Mouse (Mus musculus): ENCODE measurements around the gene Eomes. TPM values are rescaled to one million over a fixed set of nuclear protein-coding genes. Genes with fewer than 3 reads are reported as not detected.

Eomes gene
- polyA plus RNA-seq, 1 experiment from 2014 or later, result not detected

GRCm38 (mm10) chr9:118515476-118515875, 37.5 kb downstream of the Eomes start:
- Histone ChIP-seq H3K4me3 (ENCODE audit: low read depth, low read length) (no peak overlapping the region), H3K4me2 (replicated peaks; ENCODE audit: low read depth, low read length) (no peak overlapping the region), H3K4me1 (ENCODE audit: control insufficient read depth, insufficient read depth, low read length) (peaks cover 18% of the 10 kb centered on the region; the same call in 1 of the 2 replicates), H3K36me3 (ENCODE audit: control insufficient read depth, insufficient read depth, low read length) (peaks cover 9% of the 10 kb centered on the region), H3K27me3 (ENCODE audit: control insufficient read depth, insufficient read depth, low read length) (no peaks in the 10 kb centered on the region), H3K9me3 (ENCODE audit: control insufficient read depth, low read depth, low read length) (no peaks in the 10 kb centered on the region), H3K27ac (ENCODE audit: low read length) (no peak overlapping the region), H3K9ac (replicated peaks; ENCODE audit: low read depth, low read length) (no peak overlapping the region)
- no peak for ATAC-seq (ENCODE audit: insufficient number of reproducible peaks, insufficient read depth, low FRiP score, low read depth)
- 93% methylated on average over 6 of the region's 6 CpGs for WGBS

- Histone ChIP-seq H3K4me2 (replicated peaks; ENCODE audit: low read depth, low read length) (no peak overlapping the region), H3K27me3 (ENCODE audit: control insufficient read depth, insufficient read depth, low read length) (no peaks in the 10 kb centered on the region), H3K9ac (replicated peaks; ENCODE audit: low read depth, low read length) (no peak overlapping the region), H3K9me3 (ENCODE audit: control insufficient read depth, low read depth, low read length) (no peaks in the 10 kb centered on the region), H3K4me1 (ENCODE audit: control insufficient read depth, insufficient read depth, low read length) (peaks cover 22% of the 10 kb centered on the region), H3K36me3 (ENCODE audit: control insufficient read depth, insufficient read depth, low read length) (peaks cover 9% of the 10 kb centered on the region), H3K4me3 (ENCODE audit: low read depth, low read length) (no peak overlapping the region), H3K27ac (ENCODE audit: low read length) (no peak overlapping the region)
- WGBS, result 89% methylated on average over 3 of the region's 3 CpGs
- no peak for ATAC-seq (ENCODE audit: insufficient number of reproducible peaks, insufficient read depth, low FRiP score, low read depth)
Measured at GRCm38 (mm10) chr9:118516162-118516561, 38.1 kb downstream of the Eomes start.

- no peaks in the 10 kb centered on the region for H3K27me3 ChIP-seq (ENCODE audit: control insufficient read depth, insufficient read depth, low read length)
- H3K36me3 ChIP-seq (ENCODE audit: control insufficient read depth, insufficient read depth, low read length), result peaks cover 13% of the 10 kb centered on the region
- H3K27ac ChIP-seq (ENCODE audit: low read length), result no peak overlapping the region
- WGBS, result 83% methylated on average over 8 of the region's 8 CpGs
- ATAC-seq (ENCODE audit: insufficient number of reproducible peaks, insufficient read depth, low FRiP score, low read depth), result no peak
- H3K4me1 ChIP-seq (ENCODE audit: control insufficient read depth, insufficient read depth, low read length), result peaks cover 10% of the 10 kb centered on the region
- no peak overlapping the region for H3K9ac ChIP-seq (replicated peaks; ENCODE audit: low read depth, low read length)
- H3K4me2 ChIP-seq (replicated peaks; ENCODE audit: low read depth, low read length), result no peak overlapping the region
- no peaks in the 10 kb centered on the region for H3K9me3 ChIP-seq (ENCODE audit: control insufficient read depth, low read depth, low read length)
- H3K4me3 ChIP-seq (ENCODE audit: low read depth, low read length), result no peak overlapping the region
Measured at GRCm38 (mm10) chr9:118517619-118518018, 39.6 kb downstream of the Eomes start.

- no peak overlapping the region for H3K4me2 ChIP-seq (replicated peaks; ENCODE audit: low read depth, low read length)
- no peak for ATAC-seq (ENCODE audit: insufficient number of reproducible peaks, insufficient read depth, low FRiP score, low read depth)
- H3K4me1 ChIP-seq (ENCODE audit: control insufficient read depth, insufficient read depth, low read length), result peaks cover 10% of the 10 kb centered on the region
- H3K9me3 ChIP-seq (ENCODE audit: control insufficient read depth, low read depth, low read length), result no peaks in the 10 kb centered on the region
- no peak overlapping the region for H3K4me3 ChIP-seq (ENCODE audit: low read depth, low read length)
- H3K36me3 ChIP-seq (ENCODE audit: control insufficient read depth, insufficient read depth, low read length), result peaks cover 14% of the 10 kb centered on the region
- no peak overlapping the region for H3K27ac ChIP-seq (ENCODE audit: low read length)
- 75% methylated on average over 8 of the region's 8 CpGs for WGBS
- no peak overlapping the region for H3K9ac ChIP-seq (replicated peaks; ENCODE audit: low read depth, low read length)
- H3K27me3 ChIP-seq (ENCODE audit: control insufficient read depth, insufficient read depth, low read length), result no peaks in the 10 kb centered on the region
Measured at GRCm38 (mm10) chr9:118519101-118519500, 41.1 kb downstream of the Eomes start.

DNA sequence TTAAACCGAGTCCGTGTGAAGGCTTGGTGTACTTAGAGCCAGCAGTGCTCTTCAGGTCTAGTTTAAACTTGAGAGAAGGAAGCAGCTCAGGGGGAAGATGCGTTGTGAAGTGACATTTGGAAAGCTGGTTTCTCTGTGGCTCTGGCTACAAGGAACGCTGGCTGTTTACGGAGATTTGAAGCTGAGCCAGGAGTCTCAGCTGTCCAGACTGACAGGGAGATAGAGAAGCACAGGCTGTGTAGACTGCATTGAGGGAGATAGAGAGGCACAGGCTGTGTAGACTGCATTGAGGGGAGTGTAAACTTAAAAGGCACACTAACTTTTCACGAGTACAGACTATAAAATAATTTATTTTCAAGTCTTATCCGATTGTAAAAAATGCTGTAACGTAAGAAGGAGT, 42.0 kb downstream of the Eomes start:
- Histone ChIP-seq H3K4me1 (ENCODE audit: control insufficient read depth, insufficient read depth, low read length) (peaks cover 10% of the 10 kb centered on the region), H3K27me3 (ENCODE audit: control insufficient read depth, insufficient read depth, low read length) (no peaks in the 10 kb centered on the region), H3K9me3 (ENCODE audit: control insufficient read depth, low read depth, low read length) (no peaks in the 10 kb centered on the region), H3K4me2 (replicated peaks; ENCODE audit: low read depth, low read length) (no peak overlapping the region), H3K36me3 (ENCODE audit: control insufficient read depth, insufficient read depth, low read length) (peaks cover 17% of the 10 kb centered on the region), H3K9ac (replicated peaks; ENCODE audit: low read depth, low read length) (no peak overlapping the region), H3K4me3 (ENCODE audit: low read depth, low read length) (no peak overlapping the region), H3K27ac (ENCODE audit: low read length) (no peak overlapping the region)
- 29% methylated on average over 8 of the region's 8 CpGs for WGBS
- no peak for ATAC-seq (ENCODE audit: insufficient number of reproducible peaks, insufficient read depth, low FRiP score, low read depth)

GRCm38 (mm10) chr9:118520858-118521257, 42.8 kb downstream of the Eomes start:
- H3K4me2 ChIP-seq (replicated peaks; ENCODE audit: low read depth, low read length), result no peak overlapping the region
- H3K9me3 ChIP-seq (ENCODE audit: control insufficient read depth, low read depth, low read length), result no peaks in the 10 kb centered on the region
- H3K36me3 ChIP-seq (ENCODE audit: control insufficient read depth, insufficient read depth, low read length), result peaks cover 20% of the 10 kb centered on the region
- 24% methylated on average over 3 of the region's 3 CpGs for WGBS
- no peak overlapping the region for H3K9ac ChIP-seq (replicated peaks; ENCODE audit: low read depth, low read length)
- H3K4me1 ChIP-seq (ENCODE audit: control insufficient read depth, insufficient read depth, low read length), result peaks cover 10% of the 10 kb centered on the region
- H3K4me3 ChIP-seq (ENCODE audit: low read depth, low read length), result no peak overlapping the region
- H3K27me3 ChIP-seq (ENCODE audit: control insufficient read depth, insufficient read depth, low read length), result no peaks in the 10 kb centered on the region
- no peak overlapping the region for H3K27ac ChIP-seq (ENCODE audit: low read length)
- no peak for ATAC-seq (ENCODE audit: insufficient number of reproducible peaks, insufficient read depth, low FRiP score, low read depth)

DNA sequence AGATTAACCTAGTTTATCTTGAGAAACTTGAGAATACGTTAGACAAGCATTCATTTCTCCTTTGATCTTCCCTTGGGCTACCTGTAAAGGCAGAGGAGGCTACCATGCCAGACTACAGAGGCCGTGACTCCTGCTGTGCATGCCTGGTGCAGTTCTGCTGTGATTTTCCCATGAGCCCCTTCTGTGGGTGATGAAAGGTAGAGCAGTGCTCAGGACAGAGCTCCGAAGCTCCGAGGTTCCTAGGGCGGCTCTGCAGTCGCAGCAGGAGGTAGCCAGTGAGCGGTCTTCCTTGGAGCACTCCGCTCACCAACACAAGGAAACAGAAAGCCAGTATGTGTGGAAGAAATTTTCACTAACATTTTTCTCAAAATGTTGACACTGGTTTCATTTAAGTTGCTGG, 43.6 kb downstream of the Eomes start:
- Histone ChIP-seq H3K4me2 (replicated peaks; ENCODE audit: low read depth, low read length) (no peak overlapping the region), H3K27ac (ENCODE audit: low read length) (no peak overlapping the region), H3K4me3 (ENCODE audit: low read depth, low read length) (no peak overlapping the region), H3K9ac (replicated peaks; ENCODE audit: low read depth, low read length) (no peak overlapping the region), H3K27me3 (ENCODE audit: control insufficient read depth, insufficient read depth, low read length) (no peaks in the 10 kb centered on the region), H3K36me3 (ENCODE audit: control insufficient read depth, insufficient read depth, low read length) (peaks cover 23% of the 10 kb centered on the region), H3K9me3 (ENCODE audit: control insufficient read depth, low read depth, low read length) (no peaks in the 10 kb centered on the region), H3K4me1 (ENCODE audit: control insufficient read depth, insufficient read depth, low read length) (peaks cover 10% of the 10 kb centered on the region)
- no peak for ATAC-seq (ENCODE audit: insufficient number of reproducible peaks, insufficient read depth, low FRiP score, low read depth)
- WGBS, result 86% methylated on average over 8 of the region's 8 CpGs

GRCm38 (mm10) chr9:118523738-118524137, 45.7 kb downstream of the Eomes start:
- WGBS, result 89% methylated on average over 11 of the region's 11 CpGs
- peaks cover 38% of the 10 kb centered on the region for H3K36me3 ChIP-seq (ENCODE audit: control insufficient read depth, insufficient read depth, low read length)

GRCm38 (mm10) chr9:118527056-118527455, 49.0 kb downstream of the Eomes start:
- Histone ChIP-seq H3K9me3 (ENCODE audit: control insufficient read depth, low read depth, low read length) (no peaks in the 10 kb centered on the region), H3K4me2 (replicated peaks; ENCODE audit: low read depth, low read length) (no peak overlapping the region), H3K4me3 (ENCODE audit: low read depth, low read length) (no peak overlapping the region), H3K4me1 (ENCODE audit: control insufficient read depth, insufficient read depth, low read length) (no peaks in the 10 kb centered on the region), H3K27ac (ENCODE audit: low read length) (no peak overlapping the region), H3K9ac (replicated peaks; ENCODE audit: low read depth, low read length) (no peak overlapping the region), H3K27me3 (ENCODE audit: control insufficient read depth, insufficient read depth, low read length) (no peaks in the 10 kb centered on the region), H3K36me3 (ENCODE audit: control insufficient read depth, insufficient read depth, low read length) (peaks cover 59% of the 10 kb centered on the region)
- 91% methylated on average over 18 of the region's 18 CpGs for WGBS
- 0 out of 2 replicates have a peak, but pooled peaks have one; percentile 14 for ATAC-seq (ENCODE audit: insufficient number of reproducible peaks, insufficient read depth, low FRiP score, low read depth)

More at GRCm38 (mm10) chr9:118523738-118524137, 45.7 kb downstream of the Eomes start:
- H3K4me2 ChIP-seq (replicated peaks; ENCODE audit: low read depth, low read length), result no peak overlapping the region
- H3K27me3 ChIP-seq (ENCODE audit: control insufficient read depth, insufficient read depth, low read length), result no peaks in the 10 kb centered on the region
- H3K4me1 ChIP-seq (ENCODE audit: control insufficient read depth, insufficient read depth, low read length), result peaks cover 10% of the 10 kb centered on the region
- no peak overlapping the region for H3K9ac ChIP-seq (replicated peaks; ENCODE audit: low read depth, low read length)
- H3K27ac ChIP-seq (ENCODE audit: low read length), result no peak overlapping the region
- no peak for ATAC-seq (ENCODE audit: insufficient number of reproducible peaks, insufficient read depth, low FRiP score, low read depth)
- no peak overlapping the region for H3K4me3 ChIP-seq (ENCODE audit: low read depth, low read length)
- H3K9me3 ChIP-seq (ENCODE audit: control insufficient read depth, low read depth, low read length), result no peaks in the 10 kb centered on the region

All from stomach, embryonic 14.5 days (tissue).